Mouse (Mus musculus): Measurements from ENCODE around the gene Nlrp1b. TPM values are rescaled to one million over a fixed set of nuclear protein-coding genes. Genes with fewer than 3 reads are reported as not detected.

Nlrp1b gene
- 0.09 and 0.17 TPM in 2 replicates for polyA plus RNA-seq (2015; fragmentation: Nextera tagmentation; extraction: Ambion mirVana)

- DNase-seq (ENCODE audit: low spot score): peak; percentile 26
Observed at GRCm38 (mm10) chr11:71230684-71231480, at the start of gene Nlrp1b. Gene Nlrp1b (minus strand): TSS chr11:71230733.

GRCm38 (mm10) chr11:71261036-71261435, 30.5 kb upstream of the Nlrp1b start:
- no peak for DNase-seq (ENCODE audit: low spot score)

- no peak for DNase-seq (ENCODE audit: low spot score)
Observed at GRCm38 (mm10) chr11:71251333-71251732, 20.8 kb upstream of the Nlrp1b start.

GRCm38 (mm10) chr11:71224614-71225013, 5.9 kb downstream of the Nlrp1b start:
- no peak for DNase-seq (ENCODE audit: low spot score)

GRCm38 (mm10) chr11:71202703-71203102, 27.8 kb downstream of the Nlrp1b start:
- peak; percentile 12 for DNase-seq (ENCODE audit: low spot score)

- DNase-seq (ENCODE audit: low spot score): no peak
Observed at GRCm38 (mm10) chr11:71199349-71199748, 31.2 kb downstream of the Nlrp1b start.

- no peak for DNase-seq (ENCODE audit: low spot score)
Observed at GRCm38 (mm10) chr11:71169633-71170032, 60.9 kb downstream of the Nlrp1b start.

- DNase-seq (ENCODE audit: low spot score): no peak
Observed at GRCm38 (mm10) chr11:71164139-71164538, 66.4 kb downstream of the Nlrp1b start.

DNA sequence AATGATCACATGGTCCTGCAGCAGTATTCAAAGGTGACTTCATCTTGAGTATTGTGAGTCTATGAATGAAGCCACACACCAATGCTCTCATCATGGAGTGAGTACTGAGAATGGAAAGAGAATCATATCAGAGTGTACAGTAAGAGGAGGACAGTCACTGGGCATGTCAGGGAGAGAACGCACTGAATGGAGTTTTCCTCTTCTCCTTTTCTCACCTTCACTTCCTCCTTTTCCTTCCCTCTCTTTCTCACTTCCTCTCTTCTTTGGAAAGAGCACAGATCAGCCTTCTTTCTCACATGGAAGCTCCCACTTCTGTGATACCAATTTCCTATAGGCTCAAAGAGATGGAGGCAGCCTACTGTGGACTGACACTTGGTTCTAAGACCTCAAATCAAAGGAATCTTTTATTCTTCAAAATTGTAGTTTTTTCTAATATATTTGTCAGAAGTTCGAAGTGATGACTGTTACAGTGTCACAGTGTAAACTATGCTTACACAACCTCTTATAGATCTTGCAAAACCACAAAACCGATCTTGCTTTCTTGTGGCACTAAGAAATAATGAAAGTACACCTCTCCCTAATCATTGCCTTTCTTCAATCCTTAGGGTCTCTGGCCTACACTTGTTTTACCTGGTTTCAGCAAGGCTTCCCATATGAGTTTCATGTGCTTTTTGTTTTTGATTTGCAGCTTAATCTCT, 70.9 kb downstream of the Nlrp1b start:
- no peak for DNase-seq (ENCODE audit: low spot score)

- no peak for DNase-seq (ENCODE audit: low spot score)
Observed at GRCm38 (mm10) chr11:71155272-71155671, 75.3 kb downstream of the Nlrp1b start.

DNA sequence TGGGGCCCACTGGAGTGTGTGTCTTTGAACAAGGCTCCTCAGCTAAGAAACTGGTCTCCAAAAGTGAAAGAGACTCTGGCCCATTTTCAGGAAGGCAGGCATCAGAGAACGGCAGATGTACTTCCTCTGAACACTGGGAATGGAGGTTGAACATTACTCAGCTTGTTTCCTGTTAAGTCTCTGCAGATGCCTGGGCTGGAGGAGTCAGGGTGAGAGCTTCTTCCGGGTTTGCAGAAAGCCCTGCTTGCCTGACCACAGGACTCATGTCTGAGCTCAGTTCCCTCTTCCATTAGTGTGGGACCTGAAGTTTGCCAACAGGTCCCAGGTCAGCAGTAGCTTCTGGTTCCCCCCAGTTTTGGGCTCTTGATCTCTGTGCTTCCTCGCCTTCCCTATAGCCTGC, 85.9 kb downstream of the Nlrp1b start, which contains the start of gene Nlrp1a:
TSS of gene Nlrp1a (minus strand) at position 44 of the 400 bp plus-strand sequence.
- peak; percentile 36 for DNase-seq (ENCODE audit: low spot score)

DNA sequence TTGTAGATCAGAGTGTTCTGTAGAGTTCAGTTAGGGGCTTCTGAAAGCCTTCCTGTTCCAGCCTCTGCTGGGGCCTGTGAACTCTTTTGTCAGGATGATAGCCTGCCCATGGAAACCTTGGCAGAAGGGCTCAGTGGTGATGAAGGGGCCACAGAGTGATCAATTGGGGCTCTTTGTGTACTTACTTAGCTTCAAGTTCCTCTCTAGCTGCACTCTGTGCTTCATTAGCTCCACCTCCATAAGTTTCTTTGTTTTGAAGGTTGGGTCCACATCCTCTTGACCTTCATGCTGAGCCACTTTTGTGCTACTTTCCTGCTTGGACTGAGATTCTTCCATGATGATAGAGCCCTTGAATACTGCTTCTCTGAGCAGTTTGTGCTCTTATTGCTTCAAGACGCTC, 88.5 kb downstream of the Nlrp1b start:
- DNase-seq (ENCODE audit: low spot score): no peak

GRCm38 (mm10) chr11:71107128-71107527, 123.4 kb downstream of the Nlrp1b start:
- DNase-seq (ENCODE audit: low spot score): no peak

DNA sequence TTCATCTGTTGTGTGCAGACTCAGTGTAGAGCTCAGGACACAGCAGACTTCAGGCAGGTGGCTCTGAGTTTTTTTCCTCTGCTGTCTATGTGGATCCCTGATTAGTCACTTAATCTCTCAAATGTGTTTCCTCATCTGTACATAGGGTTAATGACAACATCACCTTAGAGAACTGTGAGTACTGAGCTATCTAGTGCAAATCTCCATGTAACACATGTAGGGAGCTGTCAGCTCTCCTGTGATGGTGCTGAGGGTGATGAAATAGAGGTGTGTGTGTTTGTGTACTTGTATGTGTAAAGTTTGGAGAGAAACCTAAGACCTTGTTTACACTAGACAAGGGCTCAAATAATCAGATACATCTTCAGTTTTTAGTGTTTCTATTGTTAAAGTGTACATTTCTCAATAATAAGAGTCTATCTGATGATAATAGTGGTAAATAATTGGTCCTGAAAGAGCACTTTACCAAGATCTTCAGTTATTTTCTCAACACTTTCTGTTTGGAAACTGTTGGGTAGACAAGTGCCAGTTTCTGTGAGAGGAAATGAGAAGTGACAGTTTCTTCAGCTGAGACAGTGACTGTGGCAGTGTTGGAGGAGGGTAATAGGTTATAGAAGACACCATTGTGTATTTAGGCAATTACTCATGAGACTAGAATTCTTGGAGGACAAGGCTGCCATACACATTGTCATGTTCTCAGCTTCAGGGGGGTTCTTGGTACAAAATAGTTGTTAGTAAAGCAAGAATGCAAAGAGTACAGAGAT, 124.1 kb downstream of the Nlrp1b start:
- no peak for DNase-seq (ENCODE audit: low spot score)

DNA sequence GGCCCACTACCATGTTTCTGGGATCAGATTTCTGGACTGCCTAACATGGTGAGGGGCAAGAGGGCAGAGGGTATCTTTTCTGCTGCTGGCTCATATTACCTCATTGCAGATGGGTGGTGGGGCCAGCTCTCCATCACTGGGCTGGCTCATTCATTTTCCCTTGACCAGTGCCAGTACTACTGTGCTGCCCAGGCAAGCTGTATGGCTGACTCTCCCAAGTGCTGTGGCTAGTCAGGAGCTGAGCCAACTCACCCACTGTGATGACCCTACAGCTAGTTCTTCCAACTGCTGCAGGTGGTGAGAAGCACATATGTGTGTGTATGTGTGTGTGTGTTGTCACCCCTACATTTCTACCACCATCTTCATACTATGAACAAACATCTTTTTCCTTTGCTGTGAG, 126.6 kb downstream of the Nlrp1b start:
- no peak for DNase-seq (ENCODE audit: low spot score)

Other genes starting within 250 kb of the Nlrp1b start
- gene C1qbp, start 247.7 kb downstream of the Nlrp1b start, polyA plus RNA-seq (2015; fragmentation: Nextera tagmentation; extraction: Ambion mirVana): 278 and 301 TPM in 2 replicates
- gene Dhx33, start 226.3 kb downstream of the Nlrp1b start, polyA plus RNA-seq (2015; fragmentation: Nextera tagmentation; extraction: Ambion mirVana): 7.4 and 7.5 TPM in 2 replicates
- gene Mis12, start 211.1 kb downstream of the Nlrp1b start, polyA plus RNA-seq (2015; fragmentation: Nextera tagmentation; extraction: Ambion mirVana): 30.5 and 32.2 TPM in 2 replicates
- 59.7 and 63.8 TPM in 2 replicates for gene Derl2, start 210.9 kb downstream of the Nlrp1b start, polyA plus RNA-seq (2015; fragmentation: Nextera tagmentation; extraction: Ambion mirVana)
- gene 6330403K07Rik, start 197.2 kb downstream of the Nlrp1b start, polyA plus RNA-seq (2015; fragmentation: Nextera tagmentation; extraction: Ambion mirVana): 1.7 and 2.1 TPM in 2 replicates
- 0.39 and 0.45 TPM in 2 replicates for gene Nlrp1a, start 86.0 kb downstream of the Nlrp1b start, polyA plus RNA-seq (2015; fragmentation: Nextera tagmentation; extraction: Ambion mirVana)